Mouse (Mus musculus) right cerebral cortex, postnatal 14 days (tissue): ENCODE data around the gene Caskin1.
"Not testable (repeated sequence)": the region's sequence is repeated elsewhere in the genome, so short reads cannot be mapped to it uniquely, and the experiment has no call there.

Source experiments
- DNase-seq: peaks from one replicate; pipeline ENCODE4 v3.0.0; 2022

The Caskin1 gene

GRCm38 (mm10) chr17:24488186-24488661 is at the start of gene Caskin1:
Caskin1 (plus strand) TSS chr17:24488601.
- peak; percentile 59 for DNase-seq

GRCm38 (mm10) chr17:24440377-24440776 is 48.0 kb upstream of the Caskin1 start:
- no peak for DNase-seq

GRCm38 (mm10) chr17:24441148-24441547 is 47.3 kb upstream of the Caskin1 start:
- DNase-seq: no peak

- DNase-seq: no peak
These were observed 46.3 kb upstream of the Caskin1 start for GRCm38 (mm10) chr17:24442107-24442506.

- DNase-seq: no peak
These were observed 45.7 kb upstream of the Caskin1 start, which contains the start of gene Dnase1l2 for GRCm38 (mm10) chr17:24442632-24443155. Dnase1l2 (minus strand) TSS chr17:24443105.

GRCm38 (mm10) chr17:24443409-24443808 is 45.0 kb upstream of the Caskin1 start:
- no peak for DNase-seq

GRCm38 (mm10) chr17:24446590-24446989 is 41.8 kb upstream of the Caskin1 start:
- no peak for DNase-seq

- no peak for DNase-seq
These were observed 38.9 kb upstream of the Caskin1 start for GRCm38 (mm10) chr17:24449507-24449906.

GRCm38 (mm10) chr17:24451220-24451619 is 37.2 kb upstream of the Caskin1 start:
- no peak for DNase-seq

- DNase-seq: no peak
These were observed 35.0 kb upstream of the Caskin1 start for GRCm38 (mm10) chr17:24453372-24453771.

GRCm38 (mm10) chr17:24454218-24454755 is 34.1 kb upstream of the Caskin1 start:
- DNase-seq: no peak

GRCm38 (mm10) chr17:24454756-24455522 is 33.5 kb upstream of the Caskin1 start:
- peak; percentile 97 for DNase-seq

GRCm38 (mm10) chr17:24455523-24456206 is 32.7 kb upstream of the Caskin1 start:
- not testable (repeated sequence) for DNase-seq

GRCm38 (mm10) chr17:24461580-24461979 is 26.8 kb upstream of the Caskin1 start:
- DNase-seq: no peak

GRCm38 (mm10) chr17:24462932-24463331 is 25.5 kb upstream of the Caskin1 start:
- DNase-seq: no peak

- DNase-seq: no peak
These were observed 24.8 kb upstream of the Caskin1 start for GRCm38 (mm10) chr17:24463374-24464133.

GRCm38 (mm10) chr17:24468636-24469246 is 19.7 kb upstream of the Caskin1 start:
- DNase-seq: no peak

GRCm38 (mm10) chr17:24469336-24469909 is 19.0 kb upstream of the Caskin1 start:
- DNase-seq: no peak

- DNase-seq: peak; percentile 100
These were observed 18.3 kb upstream of the Caskin1 start, which contains the start of the genes E4f1 and Pgp for GRCm38 (mm10) chr17:24469910-24470602. E4f1 (minus strand) TSS chr17:24470313. Pgp (plus strand) TSS chr17:24470392.

- DNase-seq: peak; percentile 56
These were observed 17.5 kb upstream of the Caskin1 start for GRCm38 (mm10) chr17:24470701-24471527.
